Mouse (Mus musculus): ENCODE results near the gene Nos3.

Nos3 gene

GRCm38 (mm10) chr5:24346313-24346712 lies 18.3 kb upstream of the Nos3 start:
- no peak for DNase-seq

- no peak for DNase-seq
These were observed 17.3 kb upstream of the Nos3 start for GRCm38 (mm10) chr5:24347186-24347875.

GRCm38 (mm10) chr5:24348128-24348527 lies 16.5 kb upstream of the Nos3 start:
- DNase-seq, result peak; percentile 86

GRCm38 (mm10) chr5:24348546-24348945 lies 16.1 kb upstream of the Nos3 start:
- DNase-seq, result peak; percentile 68

- DNase-seq, result no peak
These were observed 14.5 kb upstream of the Nos3 start for GRCm38 (mm10) chr5:24350073-24350472.

- DNase-seq, result no peak
These were observed 13.9 kb upstream of the Nos3 start for GRCm38 (mm10) chr5:24350531-24351250.

GRCm38 (mm10) chr5:24351278-24351677 lies 13.3 kb upstream of the Nos3 start, which contains the start of gene Kcnh2:
Gene Kcnh2 (minus strand): TSS chr5:24351604.
- DNase-seq, result no peak

- DNase-seq, result peak; percentile 95
These were observed 12.9 kb upstream of the Nos3 start for GRCm38 (mm10) chr5:24351701-24352171.

GRCm38 (mm10) chr5:24352251-24352859 lies 12.3 kb upstream of the Nos3 start:
- DNase-seq, result peak; percentile 90

GRCm38 (mm10) chr5:24353327-24353726 lies 11.3 kb upstream of the Nos3 start:
- DNase-seq, result no peak

GRCm38 (mm10) chr5:24356764-24357163 lies 7.8 kb upstream of the Nos3 start:
- peak; percentile 45 for DNase-seq

GRCm38 (mm10) chr5:24357461-24357860 lies 7.1 kb upstream of the Nos3 start:
- peak; percentile 91 for DNase-seq

GRCm38 (mm10) chr5:24360792-24361454 lies 3.7 kb upstream of the Nos3 start:
- DNase-seq, result peak; percentile 90

GRCm38 (mm10) chr5:24363467-24363866 lies 1.1 kb upstream of the Nos3 start:
- no peak for DNase-seq

- DNase-seq, result no peak
These were observed 549 bp upstream of the Nos3 start for GRCm38 (mm10) chr5:24364061-24364460.

GRCm38 (mm10) chr5:24364963-24365362 lies 353 bp downstream of the Nos3 start:
- no peak for DNase-seq

- no peak for DNase-seq
These were observed 918 bp downstream of the Nos3 start for GRCm38 (mm10) chr5:24365528-24365927.

GRCm38 (mm10) chr5:24366426-24366825 lies 1.8 kb downstream of the Nos3 start:
- DNase-seq, result no peak

GRCm38 (mm10) chr5:24369767-24370166 lies 5.2 kb downstream of the Nos3 start:
- DNase-seq, result no peak

GRCm38 (mm10) chr5:24373807-24374206 lies 9.2 kb downstream of the Nos3 start:
- DNase-seq, result peak; percentile 62

- DNase-seq, result peak; percentile 30
These were observed 9.6 kb downstream of the Nos3 start for GRCm38 (mm10) chr5:24374216-24374615.

- DNase-seq, result no peak
These were observed 10.2 kb downstream of the Nos3 start for GRCm38 (mm10) chr5:24374666-24375328.

GRCm38 (mm10) chr5:24378700-24379099 lies 14.1 kb downstream of the Nos3 start:
- no peak for DNase-seq
